Mouse (Mus musculus) adrenal gland, postnatal 14 days (tissue): ENCODE measurements around the gene Gapdh. TPM values are rescaled to one million over a fixed set of nuclear protein-coding genes. Genes with fewer than 3 reads are reported as not detected.
A peak's percentile ranks its signal among the peaks of the same experiment; 100 is the strongest.

Source experiments
- DNase-seq: peaks from one replicate; pipeline ENCODE4 v3.0.0; 2021; ENCODE audit warnings: mixed read lengths
- total RNA-seq: library from RNA; stranded (reverse); gene quantifications from 2 replicates; pipeline ENCODE4 v1.2.3, GENCODE M21; 2021

Gapdh gene
- total RNA-seq, 1 experiment from 2014 or later, result 1,705 TPM

DNA sequence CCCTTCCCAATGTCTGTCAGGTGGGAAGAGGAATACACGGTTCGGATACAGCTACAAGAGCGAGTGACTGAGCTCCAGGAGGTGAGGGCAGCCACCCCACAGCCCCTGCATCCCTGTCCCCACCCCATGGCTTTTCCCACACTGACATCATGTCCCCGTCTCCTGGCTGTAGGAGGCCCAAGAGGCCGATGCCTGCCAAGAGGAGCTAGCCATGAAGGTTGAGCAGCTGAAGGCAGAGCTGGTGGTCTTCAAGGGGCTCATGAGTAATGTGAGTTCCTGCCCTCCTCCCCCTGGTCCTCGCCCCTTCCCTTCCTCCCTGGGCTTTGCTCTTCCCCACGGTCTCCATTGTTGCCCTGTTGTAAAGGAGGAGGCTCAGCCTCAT, 16.7 kb downstream of the Gapdh start:
- DNase-seq, result no peak

GRCm38 (mm10) chr6:125148926-125149568, 17.2 kb downstream of the Gapdh start:
- peak; percentile 55 for DNase-seq

GRCm38 (mm10) chr6:125148251-125148925, 17.9 kb downstream of the Gapdh start:
- DNase-seq, result peak; percentile 66

GRCm38 (mm10) chr6:125147329-125147728, 18.9 kb downstream of the Gapdh start:
- DNase-seq, result peak; percentile 39

DNA sequence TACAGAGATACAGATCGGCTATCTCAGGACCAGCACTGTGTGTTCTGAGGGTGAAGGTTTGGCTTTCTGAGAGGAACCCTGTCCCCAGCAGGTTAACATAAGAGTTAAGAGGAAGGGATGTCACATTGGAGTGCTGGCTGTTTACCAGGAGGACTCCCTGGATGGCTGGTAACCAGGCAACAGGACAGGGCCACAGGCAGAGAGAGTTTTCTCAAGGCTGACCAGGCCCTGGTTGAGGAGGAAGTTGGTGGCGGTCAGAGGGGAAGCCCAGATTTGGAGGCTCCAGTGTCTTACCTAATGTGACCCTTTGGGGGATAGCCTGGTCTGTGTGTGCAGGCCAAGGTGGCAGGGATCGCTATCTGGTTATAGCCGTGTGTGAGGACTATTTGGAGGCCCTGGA, 19.5 kb downstream of the Gapdh start:
- peak; percentile 81 for DNase-seq

DNA sequence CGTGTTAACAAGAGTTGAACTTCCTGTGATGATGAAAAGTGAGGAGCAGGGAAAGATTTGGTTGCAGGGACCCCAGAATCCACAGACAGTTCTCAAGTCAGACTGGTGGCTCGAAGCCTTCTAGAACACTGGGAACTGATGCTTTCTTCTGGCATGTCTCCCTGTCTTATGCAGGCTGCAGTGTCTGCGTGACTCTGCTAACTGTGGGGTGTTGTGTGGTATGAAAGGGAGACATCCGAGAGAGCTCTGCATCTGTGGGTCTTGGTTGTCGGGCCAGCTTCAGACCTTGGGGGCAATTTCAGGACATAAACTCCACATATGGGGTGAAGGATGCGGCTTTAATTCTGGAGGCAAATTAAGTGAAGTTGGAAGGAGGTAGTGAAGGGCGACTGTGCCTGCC, 20.1 kb downstream of the Gapdh start:
- DNase-seq, result no peak

DNA sequence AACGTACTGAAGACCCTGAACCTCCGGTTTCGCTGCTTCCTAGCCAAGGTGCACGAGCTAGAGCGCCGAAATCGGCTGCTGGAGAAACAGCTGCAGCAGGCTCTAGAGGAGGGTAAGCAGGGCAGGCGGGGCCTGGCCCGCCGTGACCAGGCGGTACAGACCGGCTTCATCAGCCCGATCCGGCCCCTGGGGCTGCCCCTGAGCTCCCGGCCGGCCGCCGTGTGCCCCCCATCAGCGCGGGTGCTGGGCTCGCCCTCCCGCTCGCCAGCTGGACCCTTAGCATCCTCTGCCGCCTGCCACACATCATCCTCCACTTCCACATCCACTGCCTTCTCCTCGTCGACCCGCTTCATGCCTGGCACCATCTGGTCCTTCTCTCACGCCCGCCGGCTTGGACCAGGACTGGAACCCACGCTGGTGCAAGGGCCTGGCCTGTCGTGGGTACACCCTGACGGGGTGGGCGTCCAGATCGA, 20.8 kb downstream of the Gapdh start:
- peak; percentile 35 for DNase-seq

DNA sequence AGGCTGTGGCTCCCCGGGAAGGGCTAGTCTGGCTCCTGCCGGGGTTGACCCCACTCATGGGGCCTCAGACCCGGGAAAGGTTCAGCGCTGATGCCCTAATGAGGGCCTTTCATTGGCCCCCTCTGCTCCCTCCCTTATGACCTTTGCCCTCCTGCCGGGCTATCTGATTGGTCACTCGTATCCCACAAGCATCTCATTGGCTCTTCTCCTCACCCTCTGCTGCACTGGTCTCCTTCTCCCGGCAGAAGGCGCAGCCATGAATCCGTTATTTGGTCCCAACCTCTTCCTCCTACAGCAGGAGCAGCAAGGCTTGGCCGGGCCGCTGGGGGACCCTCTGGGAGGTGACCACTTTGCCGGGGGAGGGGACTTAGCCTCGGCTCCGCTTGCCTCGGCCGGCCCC, 21.3 kb downstream of the Gapdh start, which contains the start of gene Iffo1:
Gene Iffo1 (plus strand): TSS at position 241 of the 400 bp plus-strand sequence.
- peak; percentile 95 for DNase-seq

GRCm38 (mm10) chr6:125143904-125144303, 22.4 kb downstream of the Gapdh start:
- DNase-seq, result no peak

DNA sequence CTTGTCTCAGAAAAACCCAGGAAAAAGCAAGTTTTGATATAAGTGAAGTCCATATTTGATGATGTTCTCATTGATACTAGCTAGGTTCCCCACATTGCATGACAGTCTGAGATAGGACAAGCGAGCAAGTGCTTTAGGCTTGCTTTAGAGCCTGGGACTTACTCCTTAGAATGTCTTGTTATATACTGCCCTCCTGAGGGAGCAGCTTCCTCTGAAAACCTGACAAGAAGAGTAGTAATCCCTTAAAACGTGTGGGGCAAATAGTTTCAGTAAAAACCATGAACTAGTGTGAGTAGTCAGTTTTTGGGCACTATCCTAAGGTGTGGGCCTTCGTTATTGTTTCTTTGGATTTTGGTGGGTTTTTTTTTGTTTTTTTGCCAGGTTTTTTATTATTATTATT, 23.1 kb downstream of the Gapdh start:
- no peak for DNase-seq

GRCm38 (mm10) chr6:125142436-125142835, 23.8 kb downstream of the Gapdh start:
- no peak for DNase-seq

GRCm38 (mm10) chr6:125139747-125140146, 26.5 kb downstream of the Gapdh start:
- no peak for DNase-seq

- peak; percentile 56 for DNase-seq
These were observed 29.1 kb downstream of the Gapdh start for GRCm38 (mm10) chr6:125137002-125137671.

DNA sequence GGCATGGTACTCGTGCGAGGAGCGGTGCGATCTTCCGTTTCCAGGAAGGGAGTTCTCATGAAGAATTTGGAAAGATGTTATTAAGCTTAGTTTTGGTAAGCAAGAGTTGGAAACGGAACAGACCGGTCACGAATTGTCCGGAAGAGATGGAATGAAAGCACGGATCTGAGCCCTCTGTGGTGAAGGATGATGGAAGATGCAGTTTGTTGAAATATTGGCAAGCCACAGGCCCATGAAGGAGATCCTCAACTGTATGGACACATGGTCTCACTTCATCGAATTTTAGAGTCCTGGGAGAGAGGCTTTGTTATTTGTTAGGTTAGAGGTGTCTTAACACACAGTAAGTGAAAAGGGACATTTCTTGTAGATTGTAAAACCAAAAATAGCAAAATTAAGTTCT, 33.8 kb downstream of the Gapdh start:
- no peak for DNase-seq

DNA sequence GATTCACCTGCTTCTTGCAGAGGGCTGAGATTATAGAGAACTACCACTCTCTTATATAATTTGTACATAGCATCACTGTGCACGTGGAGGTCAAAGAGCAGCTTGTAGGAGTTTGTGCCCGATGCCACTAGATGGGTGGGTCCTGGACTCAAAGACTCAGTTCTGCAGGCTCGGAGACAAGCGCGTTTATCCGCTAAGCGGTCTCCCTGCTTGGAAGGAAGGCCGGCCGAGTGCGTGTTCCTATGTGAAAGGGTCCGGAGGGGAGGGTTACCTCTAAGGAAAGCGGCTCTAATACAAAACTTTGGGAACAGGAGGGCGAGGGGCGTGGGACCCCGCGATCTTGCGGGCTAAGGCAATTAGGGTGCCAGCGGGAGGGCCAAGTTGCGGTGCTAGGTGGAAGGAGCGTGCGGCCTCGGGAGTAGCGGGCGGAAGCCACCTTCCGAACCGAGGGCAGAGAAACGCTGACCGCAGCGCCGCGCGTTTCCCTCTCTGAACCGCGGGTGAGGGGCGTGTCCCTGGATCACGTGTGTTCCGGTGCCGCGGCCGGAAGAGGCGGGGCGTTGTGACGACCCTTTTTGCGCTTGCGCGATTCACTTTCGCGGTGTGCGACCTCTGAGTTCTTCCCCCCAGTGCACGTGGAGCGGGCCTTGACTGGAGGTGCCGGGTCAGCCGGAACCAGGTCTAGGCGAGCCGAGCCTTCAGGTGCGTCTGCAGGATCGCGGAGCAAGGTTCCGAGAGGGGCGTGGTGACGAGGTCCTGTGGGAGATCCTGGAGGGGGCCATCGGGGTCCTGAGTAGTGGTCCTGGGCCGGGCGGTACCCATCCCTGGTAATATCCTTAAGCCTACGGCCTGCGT, 34.7 kb downstream of the Gapdh start, which contains the start of gene Nop2:
Gene Nop2 (plus strand): TSS at position 608 of the 855 bp plus-strand sequence.
- DNase-seq, result peak; percentile 94

- DNase-seq, result no peak
These were observed 36.4 kb downstream of the Gapdh start for GRCm38 (mm10) chr6:125129710-125130402.

- DNase-seq, result no peak
These were observed 37.5 kb downstream of the Gapdh start for GRCm38 (mm10) chr6:125128724-125129123.

GRCm38 (mm10) chr6:125119387-125119786, 46.9 kb downstream of the Gapdh start:
- DNase-seq, result no peak

DNA sequence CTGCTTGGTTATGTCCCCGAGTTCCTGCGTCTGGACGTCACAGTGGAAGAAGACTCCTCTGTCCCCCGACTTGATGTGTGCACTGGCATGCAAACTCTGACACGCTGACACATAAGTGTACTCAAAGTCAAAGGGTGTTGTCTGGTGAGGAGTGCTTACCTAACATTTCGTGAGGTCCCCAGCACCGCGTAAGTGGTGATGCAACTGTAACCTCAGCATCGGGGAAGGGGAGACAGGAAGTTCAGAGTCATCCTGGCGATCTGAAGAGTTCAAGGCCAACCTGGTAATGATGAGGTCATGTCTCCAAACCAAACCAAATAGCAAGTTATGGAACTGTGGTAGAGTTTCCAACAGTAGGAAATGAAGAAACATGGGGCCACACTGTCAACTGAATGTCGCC, 53.7 kb downstream of the Gapdh start:
- DNase-seq, result no peak
